Mouse (Mus musculus): Measurements from ENCODE around the gene Calml4.

- TF ChIP-seq POLR2A (IDR thresholded peaks at IDR 0.05; ENCODE audit: control insufficient read depth, extremely low read depth, insufficient read depth, low read length, poor library complexity) (no peak), CTCF (IDR thresholded peaks at IDR 0.05; ENCODE audit: borderline replicate concordance, control insufficient read depth, extremely low read depth, insufficient read depth, low read length, poor library complexity) (no peak)
Measured at GRCm38 (mm10) chr9:62834906-62835305, 23.0 kb upstream of the Calml4 start.

Measured in thymus, adult 2 months (tissue).